In genomic region chr1:157410937-157411336, GRCm38 (mm10) we compare ENCODE assay signal across 8 mouse cellular contexts. TPM values are rescaled to one million over a fixed set of nuclear protein-coding genes. Genes with fewer than 3 reads are reported as not detected.
DNase-seq lines count a peak whose midpoint lies in the region; ATAC-seq and TF ChIP-seq lines count a peak whose summit lies in the region.

No protein-coding gene starts in this region.

- H3K4me1 ChIP-seq in kidney, adult 2 months (ENCODE audit: control insufficient read depth, insufficient read depth, low read length): peaks cover 5% of the 10 kb centered on the region; the same call in 1 of the 2 replicates
- peaks cover 19% of the 10 kb centered on the region for H3K4me1 ChIP-seq in G1E (ENCODE audit: insufficient read depth, low read depth, low read length)
- H3K4me1 ChIP-seq in hindbrain, embryonic 10.5 days (replicated peaks): peaks cover 37% of the 10 kb centered on the region
- peaks cover 33% of the 10 kb centered on the region for H3K4me1 ChIP-seq in midbrain, embryonic 13.5 days (replicated peaks)

- DNase-seq in kidney, adult 2 months: no peak
- DNase-seq in kidney, adult 18-20 months: no peak
- DNase-seq in G1E (ENCODE audit: low spot score): no peak
- no peak for DNase-seq in hindbrain, embryonic 10.5 days (ENCODE audit: low spot score)
- DNase-seq in spleen, postnatal 14 days (ENCODE audit: low spot score in 2 of 2): no peak
- DNase-seq in ovary, postnatal 36 days (ENCODE audit: low spot score): no peak

- H3K9ac ChIP-seq in midbrain, embryonic 13.5 days (replicated peaks): peak overlapping the region; percentile 91

- peaks cover 14% of the 10 kb centered on the region for H3K9me3 ChIP-seq in G1E (replicated peaks)
- H3K9me3 ChIP-seq in hindbrain, embryonic 10.5 days: no peaks in the 10 kb centered on the region
- no peaks in the 10 kb centered on the region for H3K9me3 ChIP-seq in midbrain, embryonic 13.5 days

- TF ChIP-seq POLR2A in kidney, adult 2 months (IDR thresholded peaks at IDR 0.05; ENCODE audit: low read depth, low read length): no peak

- no peak for TF ChIP-seq CTCF in kidney, adult 2 months (conservative IDR thresholded peaks at IDR 0.05; ENCODE audit: insufficient read depth, insufficient read length, low read depth, low read length)
- no peak for TF ChIP-seq CTCF in G1E (IDR thresholded peaks at IDR 0.05; ENCODE audit: low read depth, low read length)

- H3K27me3 ChIP-seq in kidney, adult 2 months (replicated peaks; ENCODE audit: control insufficient read depth, insufficient read depth, low read length): no peaks in the 10 kb centered on the region
- no peaks in the 10 kb centered on the region for H3K27me3 ChIP-seq in G1E (ENCODE audit: insufficient read depth, low read length)
- H3K27me3 ChIP-seq in hindbrain, embryonic 10.5 days (ENCODE audit: insufficient read depth, poor library complexity, severe bottlenecking): no peaks in the 10 kb centered on the region
- no peaks in the 10 kb centered on the region for H3K27me3 ChIP-seq in midbrain, embryonic 13.5 days

- WGBS in kidney, adult 2 months: 17% methylated on average over 8 of the region's 8 CpGs
- 12% methylated on average over 8 of the region's 8 CpGs for WGBS in hindbrain, embryonic 10.5 days
- WGBS in midbrain, embryonic 13.5 days: 5% methylated on average over 8 of the region's 8 CpGs

- H3K4me2 ChIP-seq in midbrain, embryonic 13.5 days (replicated peaks): peak overlapping the region; percentile 78

- ATAC-seq in G1E (ENCODE audit: extremely low read depth, insufficient number of reproducible peaks, low FRiP score, poor library complexity, severe bottlenecking): no peak
- no peak for ATAC-seq in midbrain, embryonic 13.5 days
- ATAC-seq in monocyte, adult 5-6 weeks (replicated peaks; ENCODE audit: insufficient number of reproducible peaks, low FRiP score, low TSS enrichment, poor library complexity, severe bottlenecking): no peak

- H3K4me3 ChIP-seq in kidney, adult 2 months (ENCODE audit: insufficient read depth, low read depth, low read length): peak overlapping the region; percentile 85
- H3K4me3 ChIP-seq in G1E (ENCODE audit: low read depth, low read length): peak overlapping the region; percentile 83; the same call in 1 of the 2 replicates
- peak overlapping the region; percentile 84 for H3K4me3 ChIP-seq in hindbrain, embryonic 10.5 days
- peak overlapping the region; percentile 94 for H3K4me3 ChIP-seq in midbrain, embryonic 13.5 days (replicated peaks)

- H3K27ac ChIP-seq in kidney, adult 2 months (ENCODE audit: insufficient read depth, low read depth, low read length): peak overlapping the region; percentile 22; the same call in 1 of the 2 replicates
- peak overlapping the region; percentile 97; the same call in 1 of the 2 replicates for H3K27ac ChIP-seq in hindbrain, embryonic 10.5 days
- peak overlapping the region; percentile 99; the same call in 1 of the 2 replicates for H3K27ac ChIP-seq in midbrain, embryonic 13.5 days

- no peaks in the 10 kb centered on the region for H3K36me3 ChIP-seq in kidney, adult 2 months (ENCODE audit: control insufficient read depth, insufficient read depth, low read length)
- H3K36me3 ChIP-seq in G1E (replicated peaks): no peaks in the 10 kb centered on the region
- H3K36me3 ChIP-seq in hindbrain, embryonic 10.5 days: peaks cover 17% of the 10 kb centered on the region; the same call in 1 of the 2 replicates
- H3K36me3 ChIP-seq in midbrain, embryonic 13.5 days: 0 out of 2 replicates have a peak, but pooled peaks cover 3% of the 10 kb centered on the region

RNA-seq across cellular contexts. Expression of gene Rasal2, which starts 1.5 kb away (rescaled TPM):
- polyA plus RNA-seq in kidney, adult 2 months (2012; rRNA removed): 3.4 and 4.0 TPM in 2 replicates
- 8.0 and 10.4 TPM in 2 replicates for total RNA-seq in G1E (2014; fragmentation: Nextera tagmentation)
- 2.3 and 2.7 TPM in 2 replicates for total RNA-seq in G1E (2017)
- 0.62 and 0.78 TPM in 2 replicates for polyA plus RNA-seq in G1E (2012)
- polyA plus RNA-seq in hindbrain, embryonic 10.5 days (2016; fragmentation: Nextera tagmentation; extraction: Ambion mirVana): 11.2 and 18.5 TPM in 2 replicates
- polyA plus RNA-seq in midbrain, embryonic 13.5 days (2015; fragmentation: Nextera tagmentation; extraction: Ambion mirVana): 49.2 and 50.4 TPM in 2 replicates
- total RNA-seq in monocyte, adult 5-6 weeks (2017): 0.53 to 2.0 TPM (median 1.0 TPM) in 3 replicates

RNA-seq across cellular contexts. Expression of gene Cryzl2, which starts 47.4 kb away (rescaled TPM):
- polyA plus RNA-seq in kidney, adult 2 months (2012; rRNA removed): 412 and 442 TPM in 2 replicates
- not detected in 2 replicates for total RNA-seq in G1E (2014; fragmentation: Nextera tagmentation)
- 0.44 TPM in 1 of 2 replicates, not detected in the other for total RNA-seq in G1E (2017)
- polyA plus RNA-seq in G1E (2012): not detected in 2 replicates
- 7.9 and 8.3 TPM in 2 replicates for polyA plus RNA-seq in hindbrain, embryonic 10.5 days (2016; fragmentation: Nextera tagmentation; extraction: Ambion mirVana)
- 6.0 and 7.4 TPM in 2 replicates for polyA plus RNA-seq in midbrain, embryonic 13.5 days (2015; fragmentation: Nextera tagmentation; extraction: Ambion mirVana)
- 1.4 to 6.2 TPM (median 2.8 TPM) in 3 replicates for total RNA-seq in monocyte, adult 5-6 weeks (2017)

Comparison
In these comparisons a context has a peak if more than half of its experiments do, and no peak if none do; other contexts are left out.
1. H3K27ac ChIP-seq: peak in every context shown above with its lines; median percentile 99 in midbrain, embryonic 13.5 days; 97 in hindbrain, embryonic 10.5 days; 22 in kidney, adult 2 months.
2. RNA of gene Cryzl2, which starts 47.4 kb away (polyA plus RNA-seq): 412 to 442 TPM in kidney, adult 2 months; 7.9 to 8.3 TPM in hindbrain, embryonic 10.5 days, 6.0 to 7.4 TPM in midbrain, embryonic 13.5 days and not detected in G1E; every median in the first group is over 10 times any median in the second.
3. Peak in every context shown above with its lines, with median percentiles within 50 percentile points of each other: H3K4me3 ChIP-seq.